Mouse (Mus musculus) olfactory bulb, adult 2 months (tissue): ENCODE results near the gene Pxmp4.

Experiments
- CTCF ChIP-seq: fragments of 200-500 bp; IDR thresholded peaks from 2 replicates; pipeline ENCODE4 v1.5.1; 2012; ENCODE audit warnings: low read depth, mild to moderate bottlenecking, low read length, moderate library complexity; ENCODE audit not compliant: insufficient read depth
- POLR2A ChIP-seq: fragments of 200-500 bp; IDR thresholded peaks from 2 replicates; pipeline ENCODE4 v1.6.1; 2012; ENCODE audit warnings: mild to moderate bottlenecking, low read depth, low read length, moderate library complexity; ENCODE audit not compliant: insufficient read depth

- TF ChIP-seq POLR2A = no peak
- TF ChIP-seq CTCF = no peak
These were observed 38.5 kb upstream of the Pxmp4 start for GRCm38 (mm10) chr2:154642005-154642459.
